32 mouse cellular contexts compared by ENCODE assay signal in genomic region chr8:58395879-58396278, GRCm38 (mm10).
"Had no signal": no experiment of that assay in that cellular context is flagged by ENCODE, and none has a peak within 500 bp of the region (broad histone marks: within the 10 kb centered on the region; RNA-seq: fewer than 3 reads in every experiment).

No protein-coding gene starts in this region.

- H3K9ac ChIP-seq: limb, embryonic 12.5 days; limb, embryonic 13.5 days; limb, embryonic 15.5 days; liver, embryonic 12.5 days; liver, embryonic 13.5 days; liver, embryonic 14.5 days; liver, embryonic 15.5 days; liver, postnatal 0 days; lung, embryonic 14.5 days; lung, embryonic 15.5 days; midbrain, embryonic 12.5 days; midbrain, embryonic 13.5 days; midbrain, embryonic 15.5 days had no signal

- DNase-seq: left cerebral cortex, postnatal 4 days; liver; liver, embryonic 13.5 days; liver, postnatal 0 days; lung, adult 18-20 months; lung, adult 2 months; lung, embryonic 14.5 days; lung, postnatal 10 days; lung, postnatal 14 days; lung, postnatal 36 days; lung, postnatal 4 days; midbrain, embryonic 14.5 days had no signal

- H3K4me3 ChIP-seq: left cerebral cortex, adult 2 months; limb, embryonic 10.5 days; limb, embryonic 12.5 days; limb, embryonic 13.5 days; limb, embryonic 15.5 days; liver, embryonic 12.5 days; liver, embryonic 13.5 days; liver, embryonic 15.5 days; lung, embryonic 15.5 days; megakaryocyte, embryonic 14.5 days; midbrain, embryonic 10.5 days; midbrain, embryonic 12.5 days; midbrain, embryonic 13.5 days; midbrain, embryonic 15.5 days; myocyte had no signal

- H3K36me3 ChIP-seq: limb, embryonic 10.5 days; limb, embryonic 12.5 days; limb, embryonic 13.5 days; limb, embryonic 15.5 days; liver, embryonic 12.5 days; liver, embryonic 13.5 days; liver, embryonic 15.5 days; lung, embryonic 15.5 days; midbrain, embryonic 10.5 days; midbrain, embryonic 12.5 days; midbrain, embryonic 13.5 days; midbrain, embryonic 15.5 days had no signal

- H3K27ac ChIP-seq: left cerebral cortex, adult 2 months; limb, embryonic 10.5 days; limb, embryonic 12.5 days; limb, embryonic 13.5 days; limb, embryonic 15.5 days; liver, embryonic 12.5 days; liver, embryonic 13.5 days; liver, embryonic 14.5 days; liver, embryonic 15.5 days; lung, embryonic 15.5 days; macrophage; midbrain, embryonic 10.5 days; midbrain, embryonic 12.5 days; midbrain, embryonic 13.5 days; midbrain, embryonic 15.5 days had no signal

- H3K27me3 ChIP-seq: limb, embryonic 12.5 days; limb, embryonic 13.5 days; limb, embryonic 15.5 days; liver, embryonic 12.5 days; liver, embryonic 13.5 days; liver, embryonic 15.5 days; lung, embryonic 15.5 days; megakaryocyte, embryonic 14.5 days; midbrain, embryonic 12.5 days; midbrain, embryonic 13.5 days; midbrain, embryonic 15.5 days had no signal

- H3K4me2 ChIP-seq: limb, embryonic 12.5 days; limb, embryonic 13.5 days; limb, embryonic 15.5 days; liver, embryonic 11.5 days; liver, embryonic 12.5 days; liver, embryonic 13.5 days; liver, embryonic 15.5 days; lung, embryonic 14.5 days; lung, embryonic 15.5 days; midbrain, embryonic 11.5 days; midbrain, embryonic 12.5 days; midbrain, embryonic 13.5 days; midbrain, embryonic 15.5 days had no signal

- H3K4me1 ChIP-seq: limb, embryonic 10.5 days; limb, embryonic 12.5 days; limb, embryonic 13.5 days; limb, embryonic 15.5 days; liver, embryonic 12.5 days; liver, embryonic 13.5 days; liver, embryonic 15.5 days; lung, embryonic 15.5 days; megakaryocyte, embryonic 14.5 days; midbrain, embryonic 10.5 days; midbrain, embryonic 12.5 days; midbrain, embryonic 13.5 days; midbrain, embryonic 15.5 days had no signal

- H3K9me3 ChIP-seq: limb, embryonic 10.5 days; limb, embryonic 12.5 days; limb, embryonic 13.5 days; limb, embryonic 15.5 days; liver, embryonic 12.5 days; liver, embryonic 13.5 days; liver, embryonic 15.5 days; lung, embryonic 15.5 days; megakaryocyte, embryonic 14.5 days; midbrain, embryonic 10.5 days; midbrain, embryonic 12.5 days; midbrain, embryonic 13.5 days; midbrain, embryonic 15.5 days had no signal

- ATAC-seq: liver, embryonic 12.5 days; liver, postnatal 0 days; lung, postnatal 0 days; midbrain, embryonic 13.5 days; midbrain, embryonic 15.5 days; midbrain, embryonic 16.5 days had no signal
